ENCODE assay signal across 9 mouse cellular contexts in genomic region chr7:109628935-109629609, GRCm38 (mm10).
A peak's percentile ranks its signal among the peaks of the same experiment; 100 is the strongest.
DNase-seq lines count a peak whose midpoint lies in the region; ATAC-seq and TF ChIP-seq lines count a peak whose summit lies in the region.
"Had no signal": no experiment of that assay in that cellular context is flagged by ENCODE, and none has a peak within 500 bp of the region (broad histone marks: within the 10 kb centered on the region; RNA-seq: fewer than 3 reads in every experiment).

No protein-coding gene starts in this region.

- no peaks in the 10 kb centered on the region for H3K4me1 ChIP-seq in midbrain, postnatal 0 days (ENCODE audit: insufficient read depth, low read length)
- H3K4me1 ChIP-seq in midbrain, embryonic 15.5 days = no peaks in the 10 kb centered on the region
- peaks cover 18 to 33% of the 10 kb centered on the region in 2 experiments for H3K4me1 ChIP-seq in heart, embryonic 14.5 days (ENCODE audit: control insufficient read depth in 2 of 2, insufficient read depth in 2 of 2, low read length in 2 of 2)
- 0 out of 2 replicates have a peak, but pooled peaks cover 14% of the 10 kb centered on the region for H3K4me1 ChIP-seq in stomach, embryonic 15.5 days
- H3K4me1 ChIP-seq: midbrain, embryonic 13.5 days had no signal

- TF ChIP-seq CTCF in midbrain, postnatal 0 days (IDR thresholded peaks at IDR 0.05) = no peak

- 0 out of 2 replicates have a peak overlapping the region, but pooled peaks have one; percentile 32 for H3K27ac ChIP-seq in midbrain, postnatal 0 days (ENCODE audit: low read depth, low read length)
- no peak overlapping the region for H3K27ac ChIP-seq in midbrain, embryonic 15.5 days
- peak overlapping the region; percentile 87 to 88 for H3K27ac ChIP-seq in heart, embryonic 14.5 days (replicated peaks in 1 of 2; ENCODE audit: control insufficient read depth in 1 of 2, insufficient read depth in 1 of 2, low read depth in 2 of 2, low read length in 2 of 2)
- H3K27ac ChIP-seq in stomach, embryonic 15.5 days = peak overlapping the region; percentile 45; the same call in 1 of the 2 replicates
- H3K27ac ChIP-seq: midbrain, embryonic 13.5 days had no signal

- H3K4me2 ChIP-seq in midbrain, postnatal 0 days (ENCODE audit: low read depth, low read length, poor library complexity, severe bottlenecking) = no peak overlapping the region
- no peak overlapping the region for H3K4me2 ChIP-seq in midbrain, embryonic 15.5 days
- H3K4me2 ChIP-seq in heart, embryonic 14.5 days (ENCODE audit: low read length) = peak overlapping the region; percentile 36
- no peak overlapping the region for H3K4me2 ChIP-seq in stomach, embryonic 15.5 days
- H3K4me2 ChIP-seq: midbrain, embryonic 13.5 days had no signal

- no peak for ATAC-seq in midbrain, postnatal 0 days (ENCODE audit: low FRiP score)
- no peak for ATAC-seq in midbrain, embryonic 15.5 days (replicated peaks)
- peak; percentile 32; the same call in 1 of the 2 replicates for ATAC-seq in heart, embryonic 14.5 days (ENCODE audit: insufficient number of reproducible peaks, insufficient read depth, low FRiP score, low read depth)
- ATAC-seq in stomach, embryonic 15.5 days (ENCODE audit: insufficient read depth, low FRiP score, low read depth) = no peak
- ATAC-seq: midbrain, embryonic 13.5 days had no signal

- WGBS in midbrain, postnatal 0 days = 56% methylated on average over 9 of the region's 9 CpGs
- WGBS in midbrain, embryonic 15.5 days = 43% methylated on average over 9 of the region's 9 CpGs
- WGBS in heart, embryonic 14.5 days = 10% methylated on average over 9 of the region's 9 CpGs
- WGBS in stomach, embryonic 15.5 days = 27% methylated on average over 9 of the region's 9 CpGs

- DNase-seq in midbrain, postnatal 0 days (ENCODE audit: low spot score) = no peak
- peak; percentile 29 for DNase-seq in liver
- no peak for DNase-seq in layer of hippocampus, postnatal 14 days (ENCODE audit: low spot score in 2 of 2)
- no peak for DNase-seq in left cerebral cortex, postnatal 14 days (ENCODE audit: low spot score in 2 of 2)
- no peak for DNase-seq in gastrocnemius, adult 18-20 months (ENCODE audit: low spot score)

- no peak overlapping the region for H3K9ac ChIP-seq in midbrain, postnatal 0 days (replicated peaks; ENCODE audit: low read length, poor library complexity, severe bottlenecking)
- H3K9ac ChIP-seq in midbrain, embryonic 15.5 days = no peak overlapping the region
- no peak overlapping the region for H3K9ac ChIP-seq in heart, embryonic 14.5 days (ENCODE audit: low read length)
- H3K9ac ChIP-seq in stomach, embryonic 15.5 days = no peak overlapping the region
- H3K9ac ChIP-seq: midbrain, embryonic 13.5 days had no signal

- H3K4me3 ChIP-seq in midbrain, postnatal 0 days (ENCODE audit: low read depth, low read length) = no peak overlapping the region
- no peak overlapping the region for H3K4me3 ChIP-seq in midbrain, embryonic 15.5 days
- H3K4me3 ChIP-seq in heart, embryonic 14.5 days (ENCODE audit: control insufficient read depth in 1 of 2, insufficient read depth in 1 of 2, low read depth in 1 of 2, low read length in 2 of 2) = no peak overlapping the region
- no peak overlapping the region for H3K4me3 ChIP-seq in stomach, embryonic 15.5 days (replicated peaks)
- H3K4me3 ChIP-seq: midbrain, embryonic 13.5 days had no signal

- no peaks in the 10 kb centered on the region for H3K9me3 ChIP-seq in midbrain, postnatal 0 days (ENCODE audit: low read length)
- no peaks in the 10 kb centered on the region for H3K9me3 ChIP-seq in midbrain, embryonic 15.5 days
- H3K9me3 ChIP-seq in heart, embryonic 14.5 days (ENCODE audit: control insufficient read depth, low read length) = no peaks in the 10 kb centered on the region
- no peaks in the 10 kb centered on the region for H3K9me3 ChIP-seq in stomach, embryonic 15.5 days
- H3K9me3 ChIP-seq: midbrain, embryonic 13.5 days had no signal

- no peaks in the 10 kb centered on the region for H3K36me3 ChIP-seq in midbrain, postnatal 0 days (ENCODE audit: insufficient read depth, low read length)
- H3K36me3 ChIP-seq in midbrain, embryonic 15.5 days (replicated peaks) = no peaks in the 10 kb centered on the region
- H3K36me3 ChIP-seq in heart, embryonic 14.5 days (ENCODE audit: control insufficient read depth, insufficient read depth, low read length) = no peaks in the 10 kb centered on the region
- no peaks in the 10 kb centered on the region for H3K36me3 ChIP-seq in stomach, embryonic 15.5 days
- H3K36me3 ChIP-seq: midbrain, embryonic 13.5 days had no signal

- no peaks in the 10 kb centered on the region for H3K27me3 ChIP-seq in midbrain, postnatal 0 days (ENCODE audit: insufficient read depth, low read length)
- H3K27me3 ChIP-seq in midbrain, embryonic 15.5 days (replicated peaks) = no peaks in the 10 kb centered on the region
- no peaks in the 10 kb centered on the region for H3K27me3 ChIP-seq in heart, embryonic 14.5 days (ENCODE audit: control insufficient read depth, insufficient read depth, low read length)
- no peaks in the 10 kb centered on the region for H3K27me3 ChIP-seq in stomach, embryonic 15.5 days (replicated peaks)
- H3K27me3 ChIP-seq: midbrain, embryonic 13.5 days had no signal

- intact Hi-C loops in left cerebral cortex, postnatal 14 days (cut with DNase I) = no loop called here
